Mouse (Mus musculus) stomach, postnatal 0 days (tissue): Measurements from ENCODE around the gene Car1.

Experiments
- CTCF ChIP-seq: IDR thresholded peaks from 2 replicates; pipeline ENCODE4 v1.5.1; 2016; ENCODE audit warnings: antibody characterized with exemption, low read depth, mild to moderate bottlenecking, moderate library complexity
- EP300 ChIP-seq: optimal IDR thresholded peaks from 2 replicates; pipeline ENCODE3; 2016; ENCODE audit warnings: antibody characterized with exemption

GRCm38 (mm10) chr3:14853966-14854365 is 45.8 kb upstream of the Car1 start:
- no peak for TF ChIP-seq EP300
- TF ChIP-seq CTCF, result no peak
